Mouse (Mus musculus) spleen, adult 2 months (tissue): ENCODE results near the gene Parp8.

ENCODE experiments used
- CTCF ChIP-seq: fragments of 200-500 bp; IDR thresholded peaks from 2 replicates; pipeline ENCODE4 v1.5.1; 2011; ENCODE audit warnings: mild to moderate bottlenecking, inconsistent platforms; ENCODE audit not compliant: insufficient read depth, insufficient read length, insufficient replicate concordance; ENCODE audit errors: extremely low read depth
- POLR2A ChIP-seq: fragments of 200-500 bp; IDR thresholded peaks from 2 replicates; pipeline ENCODE4 v1.6.1; 2011; ENCODE audit warnings: low read depth, low read length, inconsistent platforms

GRCm38 (mm10) chr13:117048541-117048971 lies 23.2 kb upstream of the Parp8 start:
- TF ChIP-seq CTCF (no peak), POLR2A (no peak)
